Comparison of ENCODE assay signal across 8 mouse cellular contexts in the genomic region with DNA sequence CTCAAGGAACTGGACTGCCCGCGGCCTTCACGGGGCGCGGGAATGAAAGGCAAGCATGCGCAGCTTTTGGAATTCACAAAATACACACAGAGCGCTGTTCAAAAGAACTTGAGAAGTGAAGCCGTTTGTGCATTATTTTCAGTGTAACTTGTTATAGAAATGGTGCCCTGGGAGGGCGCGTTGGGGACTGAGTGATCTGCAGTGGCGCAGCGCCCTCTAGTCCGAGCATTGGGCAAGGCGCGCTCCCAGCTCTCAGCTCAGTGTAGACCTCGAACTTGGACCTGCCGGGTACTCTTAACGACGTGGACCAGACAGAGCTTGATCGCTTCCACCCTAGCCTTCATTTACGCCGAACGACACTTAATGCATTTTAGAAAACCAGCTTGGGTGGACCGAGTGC. TPM values are rescaled to one million over a fixed set of nuclear protein-coding genes. Genes with fewer than 3 reads are reported as not detected.
DNase-seq lines count a peak whose midpoint lies in the region; ATAC-seq and TF ChIP-seq lines count a peak whose summit lies in the region.

No protein-coding gene starts in this region.

- H3K27ac ChIP-seq in cerebellum, adult 2 months (ENCODE audit: insufficient read depth, low read length), result peak overlapping the region; percentile 94
- H3K27ac ChIP-seq in liver, embryonic 16.5 days (ENCODE audit: low read length), result no peak overlapping the region

- no peaks in the 10 kb centered on the region for H3K27me3 ChIP-seq in cerebellum, adult 2 months (ENCODE audit: control insufficient read depth, insufficient read depth, low read length)
- H3K27me3 ChIP-seq in liver, embryonic 16.5 days (ENCODE audit: control insufficient read depth, insufficient read depth, low read depth, low read length), result peaks cover 50% of the 10 kb centered on the region

- intact Hi-C loops in heart, postnatal 36 days (cut with DNase I), result loop anchor here (5.0 to 10.0 kb wide), 3 partner anchors 243 to 591 kb away; no protein-coding TSS in a partner anchor

- no peak for ATAC-seq in liver, embryonic 16.5 days (ENCODE audit: low read depth)

- under 1% methylated on average over 24 of the region's 24 CpGs for WGBS in cerebellum, adult 2 months
- under 1% methylated on average over 24 of the region's 24 CpGs for WGBS in liver, embryonic 16.5 days (ENCODE audit: insufficient replicate concordance)

- no peaks in the 10 kb centered on the region; the same call in 1 of the 2 replicates for H3K4me1 ChIP-seq in cerebellum, adult 2 months (ENCODE audit: control insufficient read depth, insufficient read depth, low read length)
- H3K4me1 ChIP-seq in liver, embryonic 16.5 days (ENCODE audit: control insufficient read depth, low read depth, low read length), result no peaks in the 10 kb centered on the region; the same call in 1 of the 2 replicates

- H3K4me2 ChIP-seq in liver, embryonic 16.5 days (ENCODE audit: low read depth, low read length), result peak overlapping the region; percentile 66

- peak; percentile 92 for TF ChIP-seq CTCF in cerebellum, adult 2 months (IDR thresholded peaks at IDR 0.05; ENCODE audit: borderline replicate concordance, insufficient read depth, low read depth, low read length)

- H3K9me3 ChIP-seq in liver, embryonic 16.5 days (replicated peaks; ENCODE audit: control insufficient read depth, low read length), result no peaks in the 10 kb centered on the region

- peak; percentile 93 for DNase-seq in NIH3T3 (ENCODE audit: low read depth)
- peak; percentile 91 to 92 for DNase-seq in cerebellum, adult 2 months
- peak; percentile 92 for DNase-seq in forelimb bud, embryonic 11.5 days (ENCODE audit: low read depth, low spot score)
- DNase-seq in heart, postnatal 36 days, result peak; percentile 80 to 83
- peak; percentile 76 to 90 for DNase-seq in layer of hippocampus, adult 18-20 months (ENCODE audit: low spot score in 2 of 2)
- peak; percentile 79 for DNase-seq in ovary, adult 18-20 months (ENCODE audit: low spot score)
- DNase-seq in T-cell, adult 2 months (ENCODE audit: low spot score), result no peak

- TF ChIP-seq POLR2A in cerebellum, adult 2 months (IDR thresholded peaks at IDR 0.05; ENCODE audit: borderline replicate concordance, insufficient read depth, low read length), result no peak

- H3K4me3 ChIP-seq in cerebellum, adult 2 months (replicated peaks; ENCODE audit: insufficient read depth, low read depth, low read length), result peak overlapping the region; percentile 95
- H3K4me3 ChIP-seq in liver, embryonic 16.5 days (ENCODE audit: low read depth, low read length), result peak overlapping the region; percentile 40

- H3K36me3 ChIP-seq in liver, embryonic 16.5 days (ENCODE audit: control insufficient read depth, insufficient read depth), result no peaks in the 10 kb centered on the region

- no peak overlapping the region for H3K9ac ChIP-seq in liver, embryonic 16.5 days (ENCODE audit: low read depth, low read length)

RNA-seq across cellular contexts. Expression of a gene that starts 0.5 kb away (rescaled TPM):
- 106 and 120 TPM in 2 replicates for polyA plus RNA-seq in cerebellum, adult 2 months (2012; rRNA removed)
- total RNA-seq in heart, postnatal 36 days (2021), result 10 to 100 TPM; 14.9 to 19.2 TPM
- total RNA-seq in layer of hippocampus, adult 18-20 months (2021), result 10 to 100 TPM; 19.5 to 23.1 TPM
- polyA plus RNA-seq in liver, embryonic 16.5 days (2015; fragmentation: Nextera tagmentation; extraction: Ambion mirVana), result 0.71 and 0.76 TPM in 2 replicates
